Mouse (Mus musculus) brain, embryonic 14.5 days (tissue): ENCODE measurements around the gene Pnp.
"Not testable (repeated sequence)": the region's sequence is repeated elsewhere in the genome, so short reads cannot be mapped to it uniquely, and the experiment has no call there.

Source experiments
- CTCF ChIP-seq: fragments of 200-500 bp; IDR thresholded peaks from 2 replicates; pipeline ENCODE4 v1.5.1; 2012; ENCODE audit warnings: inconsistent platforms, mild to moderate bottlenecking, moderate library complexity, borderline replicate concordance; ENCODE audit not compliant: insufficient read depth, insufficient read length; ENCODE audit errors: extremely low read depth
- POLR2A ChIP-seq: fragments of 200-500 bp; IDR thresholded peaks from 2 replicates; pipeline ENCODE4 v1.6.1; 2012; ENCODE audit warnings: mild to moderate bottlenecking, inconsistent platforms, borderline replicate concordance; ENCODE audit not compliant: poor library complexity, insufficient read depth, insufficient read length, severe bottlenecking; ENCODE audit errors: extremely low read depth

DNA sequence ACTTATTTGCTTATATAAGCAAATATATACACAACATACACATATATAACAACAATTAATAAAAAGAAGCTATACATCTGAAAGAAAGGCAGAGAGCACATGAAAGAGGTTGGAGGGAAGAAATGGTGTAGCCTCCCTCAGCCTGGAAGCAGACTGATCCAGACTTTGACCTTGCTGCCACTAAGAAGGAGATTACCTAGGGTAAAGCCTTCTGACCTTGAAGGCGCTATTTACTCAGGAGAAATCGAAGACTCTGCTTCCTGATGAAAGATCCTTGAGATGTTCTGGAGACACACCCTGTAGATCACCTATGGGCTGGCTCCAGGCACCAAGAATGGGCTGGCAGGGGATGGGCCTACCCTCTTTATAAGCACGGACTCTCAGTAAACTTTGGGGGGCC is 83.8 kb downstream of the Pnp start:
- not testable (repeated sequence) for TF ChIP-seq POLR2A, CTCF
